Mouse (Mus musculus) spleen, embryonic (tissue): ENCODE results near the gene Uqcrq.

Experiments used
- CTCF ChIA-PET: fragments of 350-600 bp; sonication (Branson Sonifier 250); formaldehyde crosslinking; loops from one replicate; lab custom pipeline; 2022; lab: Charles Lee

The Uqcrq gene

DNA sequence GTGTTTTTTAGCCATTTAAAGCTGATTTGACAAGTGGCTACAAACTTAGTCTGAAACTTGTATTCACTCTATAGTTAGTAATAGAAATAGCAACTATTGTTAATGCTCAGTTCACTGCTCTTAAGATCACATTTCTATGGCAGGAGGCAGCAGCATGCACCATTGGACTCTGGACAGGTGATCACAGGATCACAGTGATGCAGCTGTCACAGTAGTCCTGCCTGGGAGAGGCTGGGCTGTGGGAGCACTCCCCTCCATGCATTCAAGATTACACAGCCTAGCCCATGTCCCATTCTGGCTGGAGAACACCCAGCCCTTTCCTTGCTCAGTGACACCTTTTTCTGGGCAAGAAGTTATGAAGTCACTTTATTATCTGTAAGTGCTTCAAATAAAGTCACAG, 12.6 kb downstream of the Uqcrq start:
- CTCF ChIA-PET, result no interaction called here

DNA sequence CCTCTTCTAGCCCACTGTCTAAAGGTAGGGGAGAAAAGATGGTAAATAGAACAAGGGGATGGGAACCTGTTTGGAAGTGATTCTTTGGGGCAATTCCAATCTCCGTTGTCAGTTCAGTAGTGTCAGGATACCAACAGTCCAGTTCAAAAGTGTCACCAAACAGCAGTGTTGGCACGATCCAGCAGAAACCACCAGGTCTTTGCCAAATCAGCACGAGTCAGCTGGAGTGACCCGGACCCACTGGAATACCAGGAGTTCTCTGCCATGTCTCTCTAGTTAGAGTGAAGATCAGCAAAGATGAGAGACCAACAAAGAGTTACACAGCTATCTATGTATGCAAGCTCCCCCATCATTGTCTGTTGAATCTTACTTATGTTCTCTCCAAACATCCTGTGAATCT, 16.8 kb downstream of the Uqcrq start:
- CTCF ChIA-PET, result no interaction called here

DNA sequence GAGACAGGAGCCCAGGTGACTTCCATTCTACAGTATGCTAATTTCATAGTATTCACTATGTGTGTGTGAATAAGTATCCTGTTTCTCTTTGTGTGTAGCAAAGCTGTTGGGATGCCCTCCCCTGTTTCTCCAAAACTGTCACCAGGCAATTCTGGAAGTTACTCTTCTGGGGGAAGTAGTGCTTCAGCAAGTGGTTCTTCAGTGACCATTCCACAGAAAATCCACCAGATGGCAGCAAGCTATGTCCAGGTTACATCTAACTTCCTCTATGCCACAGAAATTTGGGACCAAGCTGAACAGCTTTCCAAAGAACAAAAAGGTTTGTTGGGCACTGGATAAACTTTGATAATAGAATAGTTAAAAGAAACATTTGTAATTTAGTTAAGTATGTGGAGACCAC, 18.9 kb downstream of the Uqcrq start:
- CTCF ChIA-PET, result no interaction called here

DNA sequence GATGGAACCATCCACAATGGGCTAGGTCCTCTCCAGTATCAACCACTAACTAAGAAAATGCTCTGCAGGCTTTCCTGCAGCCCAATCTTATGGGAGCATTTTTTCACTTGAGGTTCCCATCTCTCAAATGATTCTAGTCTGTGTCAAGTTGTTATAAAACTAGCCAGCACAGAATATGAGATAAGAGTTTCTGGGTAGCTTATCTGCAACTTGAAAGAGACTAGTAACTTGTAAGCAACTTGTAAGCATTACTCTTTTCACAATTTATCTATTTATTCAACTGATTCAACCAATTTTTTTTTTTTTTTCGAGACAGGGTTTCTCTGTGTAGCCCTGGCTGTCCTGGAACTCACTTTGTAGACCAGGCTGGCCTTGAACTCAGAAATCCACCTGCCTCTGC, 27.0 kb downstream of the Uqcrq start:
- CTCF ChIA-PET, result no interaction called here

DNA sequence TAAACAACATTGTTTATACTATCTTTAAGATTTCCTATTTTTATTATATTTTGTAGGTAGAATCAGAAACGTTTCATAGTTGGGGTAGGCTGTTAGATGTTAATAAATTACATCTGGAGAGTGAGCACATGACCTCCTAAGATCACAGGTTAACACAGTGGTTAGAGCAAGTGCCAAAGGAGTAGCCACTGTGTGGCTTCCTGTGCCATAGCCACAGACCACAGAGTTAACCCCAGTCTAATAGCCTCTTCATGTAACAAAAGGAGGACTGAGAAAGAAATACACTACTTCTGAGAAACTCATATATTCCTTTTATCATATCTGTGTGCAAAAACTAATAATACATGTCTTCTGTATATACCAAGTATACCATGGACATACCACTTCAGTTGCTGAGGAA, 36.8 kb downstream of the Uqcrq start:
- CTCF ChIA-PET, result no interaction called here

DNA sequence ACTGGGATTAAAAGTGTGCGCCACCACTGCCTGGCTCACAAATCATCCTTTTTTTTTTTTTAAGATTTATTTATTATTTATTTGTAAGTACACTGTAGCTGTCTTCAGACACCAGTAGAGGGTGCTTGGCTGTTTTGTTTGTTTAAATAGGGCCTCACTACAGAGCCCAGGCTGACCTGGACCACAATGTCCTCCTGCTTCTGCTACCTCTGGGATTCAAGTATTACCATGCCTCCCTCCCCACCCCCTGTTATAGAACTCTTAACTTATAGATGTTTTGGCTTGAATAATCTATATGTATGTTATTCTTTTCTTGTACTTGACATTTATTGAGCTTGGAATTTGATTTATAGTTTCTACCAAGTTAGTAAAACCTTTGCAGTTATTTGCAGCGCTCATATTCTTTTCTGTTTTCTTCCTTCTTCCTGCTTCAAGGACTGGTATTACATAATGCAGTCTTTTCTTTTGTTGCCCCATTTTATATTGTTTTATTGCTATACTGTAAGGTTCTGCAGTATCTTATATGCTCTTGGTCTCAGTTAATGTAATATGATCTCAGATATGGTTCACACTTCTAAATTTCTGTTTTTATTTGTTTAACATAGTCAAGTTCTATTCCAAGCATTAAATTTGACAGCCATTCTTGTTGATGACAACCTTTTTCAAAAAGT, 46.7 kb downstream of the Uqcrq start:
- CTCF ChIA-PET, result interaction anchor here (0.5 kb wide), 1 partner anchor 249 kb away, joined by 3 read pairs; no protein-coding TSS in a partner anchor

DNA sequence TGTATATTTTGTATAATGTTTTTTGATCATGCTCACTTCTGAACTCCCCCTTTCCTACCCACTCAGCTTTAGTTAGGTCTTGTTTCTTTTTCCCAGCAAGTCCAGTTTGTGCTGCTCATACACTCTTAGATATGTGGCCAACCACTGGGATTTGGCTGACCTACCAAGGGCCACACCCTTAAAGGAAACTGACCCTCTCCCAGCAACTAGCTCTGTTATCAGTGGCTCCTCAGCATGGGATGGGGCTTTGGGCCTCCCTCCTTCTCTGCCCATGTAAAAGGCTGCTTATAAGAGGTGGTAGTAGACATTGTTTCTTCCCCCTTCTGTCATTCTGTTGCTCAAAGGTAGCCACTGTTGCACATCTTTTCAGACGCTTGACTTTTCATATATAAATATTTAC, 51.7 kb downstream of the Uqcrq start:
- CTCF ChIA-PET, result no interaction called here
